8 mouse cellular contexts compared by ENCODE assay signal in the genomic region with DNA sequence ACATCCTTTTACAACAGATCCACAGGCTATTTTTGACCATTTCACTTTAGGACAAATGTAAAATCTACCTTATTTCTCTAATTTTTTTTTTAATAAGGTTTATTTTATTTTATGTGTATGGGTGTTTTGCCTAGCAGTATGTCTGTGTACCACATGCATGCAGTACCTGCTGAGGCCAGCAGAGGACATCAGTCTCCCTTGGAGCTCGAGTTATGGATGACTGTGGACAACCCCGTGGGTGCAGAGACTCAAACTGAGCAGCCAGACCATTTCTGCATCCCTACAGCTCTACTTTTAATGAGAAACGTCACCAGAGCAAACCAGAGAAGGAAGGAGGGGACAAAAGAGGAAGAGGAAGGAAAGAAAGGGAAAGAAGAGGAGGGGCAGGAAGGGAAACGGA.
DNase-seq lines count a peak whose midpoint lies in the region.

No protein-coding gene starts in this region.

- peak; percentile 32 to 34 for DNase-seq in cerebellum, postnatal 10 days
- DNase-seq in cerebellum, postnatal 36 days: no peak
- DNase-seq in right cerebral cortex, postnatal 4 days: peak; percentile 3
- no peak for DNase-seq in right cerebral cortex, postnatal 25 days
- peak; percentile 35 for DNase-seq in kidney, postnatal 14 days
- peak; percentile 59 for DNase-seq in thymus, postnatal 25 days
- DNase-seq in frontal cortex, adult 2 months (ENCODE audit: extremely low spot score in 1 of 2, low spot score in 1 of 2): no peak
- no peak for DNase-seq in frontal cortex, postnatal 14 days (ENCODE audit: low spot score in 2 of 2)

Comparison
In these comparisons a context has a peak if more than half of its experiments do, and no peak if none do; other contexts are left out.
1. DNase-seq: peak in cerebellum, postnatal 10 days (2 of 2), right cerebral cortex, postnatal 4 days (single experiment), kidney, postnatal 14 days (single experiment) and thymus, postnatal 25 days (single experiment); none in cerebellum, postnatal 36 days (0 of 2), right cerebral cortex, postnatal 25 days (single experiment), frontal cortex, adult 2 months (0 of 2) and frontal cortex, postnatal 14 days (0 of 2).